Mouse (Mus musculus): ENCODE data around the gene Fmo1.

The Fmo1 gene

DNA sequence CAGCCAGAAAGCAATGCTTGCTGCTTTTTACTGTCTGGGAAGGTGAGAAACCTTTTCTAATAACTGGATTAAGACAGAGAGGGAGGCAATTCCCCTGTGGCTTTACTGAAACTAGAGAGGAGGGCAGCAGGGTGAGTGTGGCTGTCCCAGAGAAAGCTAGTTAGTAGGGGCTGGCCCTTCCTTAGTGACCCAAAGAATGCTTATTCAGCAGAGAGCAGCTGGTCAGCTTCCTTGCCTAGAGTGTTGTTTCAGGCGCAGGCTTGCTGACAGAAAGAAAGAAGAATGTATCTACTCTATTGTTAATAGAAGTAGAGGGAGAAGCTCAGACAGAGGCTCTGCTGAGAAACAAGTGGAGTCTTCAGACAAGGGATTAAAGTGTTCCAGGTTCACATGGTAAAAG lies 4.1 kb downstream of the Fmo1 start:
- no peak for DNase-seq (ENCODE audit: inconsistent ontology term)

GRCm38 (mm10) chr1:162859996-162860605 lies 6.3 kb downstream of the Fmo1 start:
- no peak for DNase-seq (ENCODE audit: inconsistent ontology term)

- no peak for DNase-seq (ENCODE audit: inconsistent ontology term)
These were observed 6.8 kb downstream of the Fmo1 start for GRCm38 (mm10) chr1:162859545-162859976.

- DNase-seq (ENCODE audit: inconsistent ontology term) = peak; percentile 66
These were observed 7.7 kb downstream of the Fmo1 start for GRCm38 (mm10) chr1:162858748-162859130.

GRCm38 (mm10) chr1:162857766-162858747 lies 8.4 kb downstream of the Fmo1 start:
- no peak for DNase-seq (ENCODE audit: inconsistent ontology term)

DNA sequence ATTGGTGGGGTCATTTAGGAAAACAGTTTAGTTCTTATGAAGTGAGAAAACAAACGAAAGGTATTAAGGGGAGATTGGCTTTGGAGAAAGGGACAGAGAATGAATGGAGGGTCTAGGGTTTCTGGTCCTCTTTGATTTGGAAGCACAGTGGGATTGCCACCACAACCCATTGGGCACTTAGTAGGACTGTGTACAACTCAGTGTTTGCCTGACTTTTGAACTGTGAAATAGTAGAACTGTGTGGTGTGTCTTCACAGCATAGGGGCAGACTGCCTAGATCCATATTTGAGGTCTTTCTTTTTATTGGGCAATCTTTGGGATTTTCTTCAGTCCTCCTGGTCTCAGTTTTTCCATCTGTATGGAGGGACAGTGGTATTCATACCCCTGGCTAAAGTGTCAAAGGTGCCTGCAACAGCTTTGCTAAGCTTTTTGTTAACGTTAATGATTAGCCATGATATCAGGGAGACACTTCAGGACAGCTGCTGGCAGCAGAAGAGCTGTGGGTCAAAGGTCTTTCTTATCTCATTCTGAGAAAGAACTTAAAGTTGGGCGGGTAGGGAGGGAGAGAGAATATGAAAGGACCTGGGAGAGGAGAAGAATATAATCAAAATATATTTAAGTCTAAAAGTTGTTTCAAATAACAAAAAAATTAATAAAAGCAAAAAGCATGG lies 12.5 kb downstream of the Fmo1 start:
- DNase-seq (ENCODE audit: inconsistent ontology term) = no peak

DNA sequence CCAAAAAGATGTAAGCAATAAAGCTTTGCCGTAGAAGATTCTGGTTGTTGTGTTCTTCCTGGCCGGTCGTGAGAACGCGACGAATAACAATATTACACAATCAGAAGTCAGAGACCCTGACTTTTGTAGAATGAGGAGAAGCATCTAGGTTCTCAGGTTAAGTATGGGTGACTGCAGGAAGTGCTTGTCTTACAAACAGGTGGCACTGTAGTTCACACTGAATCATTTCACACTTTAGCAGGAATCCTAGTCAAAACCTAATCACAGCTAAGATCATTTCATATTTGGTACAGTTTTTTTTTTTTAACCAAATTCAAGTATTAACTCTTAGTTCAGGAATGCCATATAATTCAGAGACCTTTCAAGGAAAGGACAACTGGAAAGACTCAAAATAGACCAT lies 18.9 kb downstream of the Fmo1 start:
- DNase-seq (ENCODE audit: inconsistent ontology term) = no peak

GRCm38 (mm10) chr1:162840211-162840610 lies 26.2 kb downstream of the Fmo1 start:
- DNase-seq (ENCODE audit: inconsistent ontology term) = no peak

DNA sequence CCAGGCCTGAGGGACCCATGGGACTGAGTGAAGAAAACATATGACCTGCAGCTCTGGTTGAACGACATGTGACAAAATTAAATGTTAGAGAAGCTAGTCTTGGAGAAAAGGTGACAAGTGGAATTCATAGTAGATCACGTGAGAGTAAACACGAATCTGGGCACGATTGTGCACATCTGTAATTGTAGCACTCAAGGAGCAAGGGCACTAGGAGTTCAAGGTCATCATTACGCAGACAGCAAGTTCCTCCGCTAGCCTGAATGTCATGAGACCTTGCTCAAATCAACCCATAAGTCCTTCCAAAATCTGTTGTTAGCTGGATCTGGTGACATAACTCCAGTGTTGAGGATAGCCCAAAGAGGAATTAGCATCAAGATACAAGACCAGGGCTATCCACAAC lies 27.4 kb downstream of the Fmo1 start:
- no peak for DNase-seq (ENCODE audit: inconsistent ontology term)

DNA sequence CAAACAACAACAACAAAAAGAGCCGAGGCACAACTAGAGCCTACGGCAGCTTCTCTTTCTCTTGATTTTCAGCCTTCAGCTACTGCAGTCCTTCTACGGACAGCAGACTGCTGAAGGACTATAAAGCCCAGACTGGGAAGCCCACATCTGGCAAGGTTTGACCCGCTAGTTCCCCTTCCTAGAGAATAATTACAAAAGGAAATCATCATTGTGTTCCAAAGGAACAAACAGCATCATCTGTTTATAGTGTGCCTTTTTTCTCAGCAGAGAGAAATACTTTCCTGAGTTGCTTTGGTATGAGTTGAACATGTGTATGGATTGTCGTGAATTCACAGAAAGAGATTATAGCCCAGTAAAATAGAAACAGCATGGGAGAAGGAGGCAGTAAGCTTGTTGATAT lies 32.1 kb downstream of the Fmo1 start:
- DNase-seq (ENCODE audit: inconsistent ontology term) = no peak

DNA sequence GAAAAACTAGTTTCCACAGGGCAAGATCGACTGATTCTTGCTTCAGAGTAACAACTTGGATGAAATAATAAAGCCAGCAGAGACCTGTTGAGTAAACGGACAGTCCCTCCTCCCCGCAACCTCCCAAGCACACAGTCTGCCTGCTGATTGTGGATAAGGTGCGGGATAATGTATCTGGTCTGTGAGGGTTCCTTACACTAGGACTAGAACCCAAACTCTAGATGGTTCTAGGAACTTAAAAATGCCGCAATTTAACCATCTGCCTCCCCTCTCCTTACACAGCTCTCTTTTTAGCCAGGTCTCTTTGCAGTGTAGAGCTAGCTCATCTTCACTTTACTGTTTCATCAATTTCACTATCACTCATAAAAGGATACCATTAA lies 33.8 kb downstream of the Fmo1 start:
- DNase-seq (ENCODE audit: inconsistent ontology term) = no peak

DNA sequence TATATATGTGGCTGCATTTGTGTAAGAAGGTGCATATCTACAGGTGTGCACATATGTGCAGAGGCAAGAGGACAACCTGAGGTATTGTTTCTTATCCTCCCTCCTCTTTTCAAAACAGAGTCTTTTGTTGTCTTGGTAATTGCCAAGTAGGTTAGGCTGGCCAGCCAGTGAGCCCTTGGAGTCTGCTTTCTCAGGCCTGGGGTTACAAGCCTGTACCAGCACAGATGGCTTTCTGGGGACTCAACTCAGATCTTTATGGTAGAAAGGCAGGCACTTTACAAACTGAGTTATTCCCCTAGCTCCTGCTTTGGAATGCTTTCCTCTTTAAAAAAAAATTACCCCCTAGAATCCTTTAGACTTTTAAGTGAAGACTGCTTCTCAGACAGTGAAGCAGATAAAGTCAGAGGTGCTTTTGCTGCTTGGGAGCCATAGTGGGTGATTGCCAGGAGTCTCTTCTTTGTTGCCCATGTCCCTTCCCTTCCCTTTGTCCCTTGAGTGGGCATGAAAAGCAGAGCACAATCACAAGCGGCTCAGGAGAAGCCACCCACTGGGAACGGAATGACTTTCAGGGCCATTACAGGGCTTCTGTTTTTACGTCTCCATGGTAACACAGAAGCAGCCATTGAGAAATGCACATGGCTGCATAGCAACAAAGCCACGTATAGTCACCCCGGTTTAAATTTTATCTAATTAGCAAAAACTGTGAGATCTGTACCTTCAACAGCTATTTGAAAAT lies 34.4 kb downstream of the Fmo1 start:
- DNase-seq (ENCODE audit: inconsistent ontology term) = peak; percentile 77

DNA sequence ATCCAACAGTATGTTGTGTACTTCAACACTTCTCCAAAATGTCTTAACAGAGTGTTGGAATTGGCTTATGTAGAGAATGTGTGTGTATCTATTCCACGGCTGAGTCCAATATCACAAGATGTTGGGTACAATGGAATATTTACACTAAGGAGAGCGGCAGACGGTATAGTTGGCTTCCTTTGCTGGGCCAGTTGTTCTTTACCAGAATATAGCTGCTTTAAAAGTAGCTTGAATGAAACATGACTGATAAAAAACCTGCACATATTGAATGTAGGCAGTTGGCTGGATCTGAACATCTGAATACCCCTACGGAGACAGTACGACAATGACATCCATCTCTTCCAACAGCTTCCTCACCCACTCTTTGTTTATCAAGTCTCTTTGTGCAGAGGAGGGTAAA lies 47.1 kb downstream of the Fmo1 start:
- no peak for DNase-seq (ENCODE audit: inconsistent ontology term)

DNA sequence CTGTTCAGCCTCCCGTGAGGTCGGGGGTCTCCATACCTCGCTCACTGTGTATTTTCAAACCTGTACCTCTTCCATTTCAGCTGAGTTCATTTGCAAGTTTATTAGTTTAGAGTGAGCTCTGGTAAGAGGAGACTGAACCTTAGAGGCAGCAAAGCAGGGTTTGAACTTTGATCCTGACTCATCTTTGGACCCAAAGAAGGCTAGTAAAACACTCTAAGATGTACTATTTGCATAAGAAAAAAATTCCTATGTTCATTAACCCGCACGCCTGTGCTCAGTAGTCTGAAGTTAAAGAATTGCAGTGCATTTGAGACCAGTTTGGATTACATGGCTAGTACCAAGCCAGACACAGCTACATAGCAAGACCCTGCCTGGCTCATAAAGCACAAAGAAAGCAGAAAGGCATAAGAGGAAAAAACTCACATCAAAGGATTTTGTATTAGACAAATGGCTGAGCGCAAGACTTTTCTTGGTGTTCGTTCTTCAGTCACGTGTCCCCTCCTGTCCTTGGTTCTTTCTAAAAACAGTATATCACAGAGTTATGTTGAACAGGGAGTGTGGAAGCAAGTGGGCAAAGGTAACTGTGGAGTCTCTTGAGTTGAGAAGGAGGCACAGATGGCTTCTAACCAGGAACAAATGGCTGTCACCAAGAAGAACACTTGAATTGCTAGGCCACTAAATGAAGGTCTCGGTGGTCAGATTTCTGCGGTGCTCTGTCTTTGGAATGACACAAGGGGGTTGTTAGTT lies 50.9 kb downstream of the Fmo1 start:
- DNase-seq (ENCODE audit: inconsistent ontology term) = no peak

GRCm38 (mm10) chr1:162814932-162815331 lies 51.5 kb downstream of the Fmo1 start:
- no peak for DNase-seq (ENCODE audit: inconsistent ontology term)

DNA sequence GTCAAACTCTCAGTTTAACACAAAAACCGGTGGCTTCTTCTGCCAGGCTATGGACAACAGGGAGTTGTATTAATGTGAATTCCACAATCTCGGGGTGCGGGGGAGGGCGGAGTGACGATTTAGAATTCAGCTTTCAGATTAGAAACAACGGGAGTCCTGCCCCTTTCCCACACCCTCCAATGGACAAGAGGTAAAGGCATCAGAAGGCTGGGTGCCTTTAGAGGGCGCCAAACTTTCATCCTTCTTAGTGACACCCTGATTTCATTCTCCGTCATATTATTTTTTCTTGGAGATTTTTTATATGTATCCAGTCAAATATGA lies 52.6 kb downstream of the Fmo1 start, which contains the start of gene Fmo4:
Fmo4 (minus strand) TSS at position 137 of the 321 bp plus-strand sequence.
- DNase-seq (ENCODE audit: inconsistent ontology term) = peak; percentile 30

- no peak for DNase-seq (ENCODE audit: inconsistent ontology term)
These were observed 53.1 kb downstream of the Fmo1 start for GRCm38 (mm10) chr1:162813143-162813835.

DNA sequence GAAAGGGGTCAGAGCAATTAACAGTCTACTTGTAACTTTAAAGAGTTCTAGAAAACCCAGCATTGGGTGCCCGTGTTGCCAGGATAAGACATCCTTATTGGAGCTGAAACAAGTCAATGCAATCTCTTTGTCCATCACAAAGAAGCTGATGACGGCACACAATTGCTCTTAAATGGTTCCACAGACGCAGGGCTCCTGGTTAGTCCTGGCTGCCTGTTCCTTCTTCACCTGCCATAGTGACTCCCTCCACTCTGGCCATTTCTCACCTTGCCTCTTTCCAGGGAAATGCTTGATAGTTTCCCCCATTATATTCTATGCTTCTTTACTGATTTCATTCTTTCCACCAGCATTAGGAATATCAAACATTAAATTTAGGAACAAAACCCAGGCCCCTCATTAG lies 57.9 kb downstream of the Fmo1 start:
- no peak for DNase-seq (ENCODE audit: inconsistent ontology term)

- no peak for DNase-seq (ENCODE audit: inconsistent ontology term)
These were observed 59.0 kb downstream of the Fmo1 start for GRCm38 (mm10) chr1:162807441-162807840.

DNA sequence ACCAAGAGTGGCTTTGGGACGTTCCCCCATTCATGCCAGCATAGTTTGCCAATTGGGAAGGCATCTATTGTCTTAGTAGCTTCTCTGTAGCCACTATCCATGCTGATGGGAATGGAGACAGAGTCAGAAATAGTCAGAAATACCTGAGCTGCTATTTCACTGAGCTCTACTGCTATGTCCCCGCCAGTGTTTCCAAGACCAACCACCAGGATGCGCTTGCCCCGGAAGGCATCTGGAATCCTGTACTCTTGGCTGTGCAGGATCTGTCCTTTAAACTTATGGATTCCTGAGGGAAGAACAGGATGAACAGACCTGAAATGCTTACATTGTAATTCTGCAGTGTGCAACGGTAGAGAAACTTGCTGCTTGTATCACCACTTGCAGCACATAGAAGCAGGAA lies 61.4 kb downstream of the Fmo1 start:
- no peak for DNase-seq (ENCODE audit: inconsistent ontology term)

- DNase-seq (ENCODE audit: inconsistent ontology term) = peak; percentile 79
These were observed 70.0 kb downstream of the Fmo1 start for GRCm38 (mm10) chr1:162796441-162796840.

All from Muller cell, postnatal 12 days (primary cell).